Mouse (Mus musculus) CH12.LX (cell line): Measurements from ENCODE around the gene Madd. TPM values are rescaled to one million over a fixed set of nuclear protein-coding genes. Genes with fewer than 3 reads are reported as not detected.

Source experiments
- DNase-seq: peaks from one replicate; pipeline ENCODE4 v3.0.0-alpha.2; 2013; ENCODE audit errors: extremely low read depth
- H3K27ac ChIP-seq: 2 replicates; pipeline ENCODE4 v1.5.1; 2012; ENCODE audit warnings: low read depth, mild to moderate bottlenecking, control low read depth, moderate library complexity; ENCODE audit not compliant: insufficient read depth
- H3K27me3 ChIP-seq: replicated peaks from 2 replicates; pipeline ENCODE3; 2012; ENCODE audit warnings: inconsistent platforms
- H3K36me3 ChIP-seq, 2 experiments: replicated peaks in 1 of 2; 2 replicates each; pipeline versions ENCODE3 to v1.6.1; 2012; ENCODE audit warnings: inconsistent platforms in 1 of 2, low read length in 1 of 2, mild to moderate bottlenecking in 1 of 2, mixed read lengths in 1 of 2, moderate library complexity in 1 of 2; ENCODE audit not compliant: control insufficient read depth in 1 of 2, insufficient read depth in 1 of 2
- H3K4me1 ChIP-seq, 2 experiments: 2 replicates each; pipeline ENCODE4 v1.6.1; 2012; ENCODE audit warnings: inconsistent platforms in 1 of 2, moderate library complexity in 1 of 2; ENCODE audit not compliant: insufficient read depth in 2 of 2, control insufficient read depth in 1 of 2
- H3K4me2 ChIP-seq: 2 replicates; pipeline ENCODE4 v1.6.1; 2012; ENCODE audit warnings: low read depth, mild to moderate bottlenecking, control low read depth; ENCODE audit not compliant: poor library complexity, insufficient read depth, severe bottlenecking
- H3K4me3 ChIP-seq, 3 experiments: fragments of 150-350 bp in 1 of 3; sonication (generic) in 1 of 3; replicated peaks in 1 of 3; 2 replicates each; pipeline versions ENCODE3 to v1.5.1; 2011 to 2012; ENCODE audit warnings: low read depth in 2 of 3, low read length in 2 of 3, mild to moderate bottlenecking in 2 of 3, moderate library complexity in 2 of 3, control low read depth in 1 of 3, improper control_type of control experiment in 1 of 3, inconsistent platforms in 1 of 3, mixed read lengths in 1 of 3; ENCODE audit not compliant: poor library complexity in 1 of 3
- H3K79me2 ChIP-seq: replicated peaks from 2 replicates; pipeline ENCODE4 v1.6.1; 2012; ENCODE audit warnings: mild to moderate bottlenecking, moderate library complexity; ENCODE audit not compliant: control insufficient read depth, poor library complexity, insufficient read depth, severe bottlenecking; ENCODE audit errors: extremely low read depth
- H3K9ac ChIP-seq: 2 replicates; pipeline ENCODE4 v1.6.1; 2012; ENCODE audit warnings: low read depth, mild to moderate bottlenecking, control low read depth, moderate library complexity; ENCODE audit not compliant: insufficient read depth
- H3K9me3 ChIP-seq: replicated peaks from 2 replicates; pipeline ENCODE3; 2012; ENCODE audit warnings: low read length, inconsistent platforms, mixed read lengths
- BHLHE40 ChIP-seq: IDR thresholded peaks from 2 replicates; pipeline ENCODE4 v1.6.1; 2011; ENCODE audit warnings: mild to moderate bottlenecking, low read depth, low read length, improper control_type of control experiment
- CHD1 ChIP-seq: IDR thresholded peaks from 2 replicates; pipeline ENCODE4 v1.6.1; 2012; ENCODE audit warnings: low read depth, low read length, improper control_type of control experiment, inconsistent platforms
- CHD2 ChIP-seq: IDR thresholded peaks from 2 replicates; pipeline ENCODE4 v1.6.1; 2011; ENCODE audit warnings: low read length, improper control_type of control experiment
- CTCF ChIP-seq, 2 experiments: IDR thresholded peaks in 1 of 2; conservative IDR thresholded peaks in 1 of 2; 2 replicates each; pipeline ENCODE4 v1.5.1; 2011 to 2012; ENCODE audit warnings: low read depth in 2 of 2, low read length in 2 of 2, improper control_type of control experiment in 1 of 2, inconsistent platforms in 1 of 2, mild to moderate bottlenecking in 1 of 2, moderate library complexity in 1 of 2
- E2F4 ChIP-seq: IDR thresholded peaks from 2 replicates; pipeline ENCODE4 v1.6.1; 2011; ENCODE audit warnings: low read depth, low read length, improper control_type of control experiment; ENCODE audit not compliant: insufficient replicate concordance
- ELF1 ChIP-seq: IDR thresholded peaks from 2 replicates; pipeline ENCODE4 v1.6.1; 2014; ENCODE audit warnings: low read depth, mild to moderate bottlenecking, inconsistent platforms, low read length, improper control_type of control experiment
- EP300 ChIP-seq: IDR thresholded peaks from 2 replicates; pipeline ENCODE4 v1.6.1; 2011; ENCODE audit warnings: low read length, improper control_type of control experiment
- GABPA ChIP-seq: IDR thresholded peaks from 2 replicates; pipeline ENCODE4 v1.6.1; 2012; ENCODE audit warnings: low read depth, low read length, improper control_type of control experiment, inconsistent platforms; ENCODE audit not compliant: insufficient replicate concordance
- JUN ChIP-seq: IDR thresholded peaks from 2 replicates; pipeline ENCODE4 v1.6.1; 2011; ENCODE audit warnings: low read depth, mild to moderate bottlenecking, low read length, improper control_type of control experiment, moderate library complexity; ENCODE audit not compliant: insufficient read depth
- KAT2A ChIP-seq: IDR thresholded peaks from 2 replicates; pipeline ENCODE4 v1.6.1; 2012; ENCODE audit warnings: low read length, improper control_type of control experiment, inconsistent platforms; ENCODE audit not compliant: insufficient replicate concordance
- MAZ ChIP-seq: IDR thresholded peaks from 2 replicates; pipeline ENCODE4 v1.6.1; 2012; ENCODE audit warnings: low read depth, mild to moderate bottlenecking, inconsistent platforms, low read length, improper control_type of control experiment, moderate library complexity
- MEF2A ChIP-seq: IDR thresholded peaks from 2 replicates; pipeline ENCODE4 v1.6.1; 2014; ENCODE audit warnings: low read depth, mild to moderate bottlenecking, inconsistent platforms, low read length, improper control_type of control experiment, borderline replicate concordance
- MYC ChIP-seq: IDR thresholded peaks from 2 replicates; pipeline ENCODE4 v1.6.1; 2011; ENCODE audit warnings: low read depth, mild to moderate bottlenecking, improper control_type of control experiment, low read length
- NELFE ChIP-seq: IDR thresholded peaks from 2 replicates; pipeline ENCODE4 v1.6.1; 2011; ENCODE audit warnings: low read depth, low read length, improper control_type of control experiment
- NRF1 ChIP-seq: IDR thresholded peaks from 2 replicates; pipeline ENCODE4 v1.6.1; 2014; ENCODE audit warnings: low read depth, mild to moderate bottlenecking, inconsistent platforms, low read length, improper control_type of control experiment, moderate library complexity
- PAX5 ChIP-seq: IDR thresholded peaks from 2 replicates; pipeline ENCODE4 v1.6.1; 2012; ENCODE audit warnings: low read length, inconsistent platforms, mixed read lengths
- POLR2A ChIP-seq: IDR thresholded peaks from 2 replicates; pipeline ENCODE4 v1.6.1; 2011; ENCODE audit warnings: low read depth, mild to moderate bottlenecking, improper control_type of control experiment, low read length
- RAD21 ChIP-seq: IDR thresholded peaks from 2 replicates; pipeline ENCODE4 v1.6.1; 2011; ENCODE audit warnings: low read depth, mild to moderate bottlenecking, low read length, improper control_type of control experiment, moderate library complexity
- RCOR1 ChIP-seq: conservative IDR thresholded peaks from 2 replicates; pipeline ENCODE4 v1.6.1; 2012; ENCODE audit warnings: low read depth, mild to moderate bottlenecking, inconsistent platforms, low read length, improper control_type of control experiment
- SIN3A ChIP-seq: IDR thresholded peaks from 2 replicates; pipeline ENCODE4 v1.6.1; 2012; ENCODE audit warnings: low read length, improper control_type of control experiment, inconsistent platforms
- SMC3 ChIP-seq: IDR thresholded peaks from 2 replicates; pipeline ENCODE4 v1.6.1; 2011; ENCODE audit warnings: low read depth, low read length, improper control_type of control experiment
- TBP ChIP-seq: conservative IDR thresholded peaks from 2 replicates; pipeline ENCODE4 v1.6.1; 2011; ENCODE audit warnings: low read depth, low read length, improper control_type of control experiment
- TCF12 ChIP-seq: IDR thresholded peaks from 2 replicates; pipeline ENCODE4 v1.6.1; 2014; ENCODE audit warnings: low read depth, mild to moderate bottlenecking, inconsistent platforms, low read length, improper control_type of control experiment
- UBTF ChIP-seq: IDR thresholded peaks from 2 replicates; pipeline ENCODE4 v1.6.1; 2012; ENCODE audit warnings: low read depth, mild to moderate bottlenecking, inconsistent platforms, low read length, improper control_type of control experiment, moderate library complexity
- USF2 ChIP-seq: conservative IDR thresholded peaks from 2 replicates; pipeline ENCODE4 v1.6.1; 2011; ENCODE audit warnings: low read depth, low read length, improper control_type of control experiment
- ZC3H11A ChIP-seq: IDR thresholded peaks from 2 replicates; pipeline ENCODE4 v1.6.1; 2012; ENCODE audit warnings: low read depth, mild to moderate bottlenecking, inconsistent platforms, low read length, improper control_type of control experiment
- ZKSCAN1 ChIP-seq: IDR thresholded peaks from 2 replicates; pipeline ENCODE4 v1.6.1; 2012; ENCODE audit warnings: low read depth, inconsistent platforms, low read length, improper control_type of control experiment, borderline replicate concordance
- ZMIZ1 ChIP-seq: IDR thresholded peaks from 2 replicates; pipeline ENCODE4 v1.6.1; 2012; ENCODE audit warnings: low read depth, mild to moderate bottlenecking, inconsistent platforms, low read length, improper control_type of control experiment
- ZNF384 ChIP-seq: IDR thresholded peaks from 2 replicates; pipeline ENCODE4 v1.6.1; 2012; ENCODE audit warnings: low read depth, low read length, improper control_type of control experiment, inconsistent platforms
- dilution Hi-C: fragments of 300-500 bp; cut with MboI; formaldehyde crosslinking; loops from 2 replicates; pipeline ENCODE4 v1.14.3; 2020; ENCODE audit warnings: low sequenced_read_pairs; ENCODE audit not compliant: extremely low pct_unique_long_range_greater_than_20kb, extremely low pct_ligation_motif_present
- in situ Hi-C: fragments of 300-500 bp; cut with MboI; formaldehyde crosslinking; loops from 3 replicates; pipeline ENCODE4 v1.14.3; 2019; ENCODE audit warnings: low sequenced_read_pairs, low pct_ligation_motif_present, low pct_unique_long_range_greater_than_20kb, mixed read lengths
- polyA plus RNA-seq: library from polyadenylated mRNA; unstranded; fragments of >175 nt; gene quantifications from 2 replicates; pipeline ENCODE4 v1.2.1, GENCODE M21; 2012; ENCODE audit warnings: low read depth; ENCODE audit not compliant: insufficient read length
- total RNA-seq, 2 experiments: library from RNA; depleted of rRNA; stranded (reverse); fragments of 300-350 nt in 1 of 2; fragments of >200 nt in 1 of 2; gene quantifications; 2 replicates each; pipeline ENCODE4 v1.2.3; 2012 to 2014

The Madd gene
- total and polyA plus RNA-seq, 3 experiments, result 4.8 to 15.6 (median 14.6) TPM

- no peaks in the 10 kb centered on the region for H3K27me3 ChIP-seq
- no peak overlapping the region for H3K27ac ChIP-seq
- DNase-seq, result no peak
- H3K4me3 ChIP-seq, result no peak overlapping the region
- H3K9ac ChIP-seq, result no peak overlapping the region
- no peak for TF ChIP-seq CHD2
- TF ChIP-seq NRF1, result no peak
- no peak for TF ChIP-seq POLR2A
- TF ChIP-seq MEF2A, result no peak
- no peak for TF ChIP-seq ELF1
- TF ChIP-seq EP300, result no peak
- TF ChIP-seq CTCF (conservative IDR thresholded peaks at IDR 0.05 in 1 of 2, IDR thresholded peaks at IDR 0.05 in 1 of 2; ENCODE audit: low read depth in 2 of 2, low read length in 2 of 2), result no peak
- no peak for TF ChIP-seq BHLHE40
- TF ChIP-seq RAD21, result no peak
- TF ChIP-seq USF2, result no peak
- TF ChIP-seq ZKSCAN1, result no peak
- TF ChIP-seq CHD1, result no peak
- no peak for TF ChIP-seq ZC3H11A
- TF ChIP-seq NELFE, result no peak
- no peak for TF ChIP-seq RCOR1
- no peak for TF ChIP-seq ZNF384
- TF ChIP-seq, all 38 proteins: peak for 0
- Histone ChIP-seq H3K36me3 (peaks cover 6 to 45% of the 10 kb centered on the region in 2 experiments), H3K4me1 (peaks cover 0 to 3% of the 10 kb centered on the region in 2 experiments; a peak in 1 of 4 replicates), H3K9me3 (no peaks in the 10 kb centered on the region), H3K4me2 (no peak overlapping the region), H3K79me2 (no peaks in the 10 kb centered on the region)
- dilution Hi-C loops, result no loop called here
- in situ Hi-C loops, result no loop called here
These were observed 62.6 kb downstream of the Madd start for GRCm38 (mm10) chr2:91121011-91121410.

GRCm38 (mm10) chr2:91120261-91120671 is 63.4 kb downstream of the Madd start:
- TF ChIP-seq KAT2A (no peak), USF2 (no peak), TCF12 (no peak), ZC3H11A (no peak), JUN (no peak), MYC (no peak), EP300 (no peak), MEF2A (no peak), UBTF (no peak), SMC3 (no peak), MAZ (no peak), ZKSCAN1 (no peak), ELF1 (no peak), RCOR1 (no peak), ZMIZ1 (no peak), PAX5 (no peak), SIN3A (no peak), GABPA (no peak), E2F4 (no peak), TBP (no peak)
- no peak overlapping the region for H3K4me2 ChIP-seq
- H3K4me3 ChIP-seq, result no peak overlapping the region
- H3K36me3 ChIP-seq, result peaks cover 13 to 47% of the 10 kb centered on the region in 2 experiments
- no peak for DNase-seq
- H3K9me3 ChIP-seq, result no peaks in the 10 kb centered on the region
- no peaks in the 10 kb centered on the region for H3K27me3 ChIP-seq
- no peaks in the 10 kb centered on the region for H3K79me2 ChIP-seq
- H3K27ac ChIP-seq, result no peak overlapping the region
- in situ Hi-C loops (no loop called here), dilution Hi-C loops (no loop called here)
- H3K9ac ChIP-seq, result no peak overlapping the region
- H3K4me1 ChIP-seq, result peaks cover 0 to 3% of the 10 kb centered on the region in 2 experiments; a peak in 1 of 4 replicates
